ENCODE assay signal across 8 mouse cellular contexts in the genomic region with DNA sequence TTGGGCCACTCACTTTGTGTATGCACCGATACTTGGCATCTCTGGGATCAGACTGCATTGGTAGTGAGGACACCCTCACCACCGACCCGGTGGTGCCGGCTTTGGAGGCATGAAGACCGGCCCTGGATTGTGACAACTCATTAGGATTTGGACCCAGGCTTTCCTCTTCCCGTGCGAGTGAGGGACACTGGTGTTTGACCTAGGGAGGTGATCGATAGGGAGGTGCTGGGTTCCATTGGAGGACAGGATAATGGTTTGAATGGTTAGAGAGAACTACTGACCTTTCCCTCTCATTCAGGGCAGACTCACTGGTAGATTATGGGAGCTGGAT. TPM values are rescaled to one million over a fixed set of nuclear protein-coding genes. Genes with fewer than 3 reads are reported as not detected.
DNase-seq lines count a peak whose midpoint lies in the region; ATAC-seq and TF ChIP-seq lines count a peak whose summit lies in the region.

No protein-coding gene starts in this region.

- H3K27me3 ChIP-seq in spleen, adult 2 months (ENCODE audit: control insufficient read depth, insufficient read depth, low read length) = no peaks in the 10 kb centered on the region
- no peaks in the 10 kb centered on the region for H3K27me3 ChIP-seq in limb, embryonic 14.5 days (ENCODE audit: control insufficient read depth, insufficient read depth, low read length)
- no peaks in the 10 kb centered on the region for H3K27me3 ChIP-seq in stomach, embryonic 16.5 days (ENCODE audit: control insufficient read depth, insufficient read depth, low read length)

- H3K9me3 ChIP-seq in limb, embryonic 14.5 days (ENCODE audit: control insufficient read depth, low read length) = no peaks in the 10 kb centered on the region
- H3K9me3 ChIP-seq in stomach, embryonic 16.5 days (replicated peaks; ENCODE audit: control insufficient read depth, low read length) = no peaks in the 10 kb centered on the region

- H3K27ac ChIP-seq in spleen, adult 2 months (ENCODE audit: insufficient read depth, low read length) = peak overlapping the region; percentile 88
- peak overlapping the region; percentile 71 for H3K27ac ChIP-seq in limb, embryonic 14.5 days (replicated peaks; ENCODE audit: low read depth, low read length)
- H3K27ac ChIP-seq in stomach, embryonic 16.5 days (ENCODE audit: low read length) = peak overlapping the region; percentile 92

- TF ChIP-seq CTCF in spleen, adult 2 months (IDR thresholded peaks at IDR 0.05; ENCODE audit: extremely low read depth, insufficient read depth, insufficient read length, insufficient replicate concordance) = no peak

- peak overlapping the region; percentile 85 for H3K4me2 ChIP-seq in limb, embryonic 14.5 days (replicated peaks; ENCODE audit: low read depth, low read length, severe bottlenecking)
- peak overlapping the region; percentile 92 for H3K4me2 ChIP-seq in stomach, embryonic 16.5 days (ENCODE audit: low read depth, low read length)

- peaks cover 4% of the 10 kb centered on the region; the same call in 1 of the 2 replicates for H3K4me1 ChIP-seq in spleen, adult 2 months (ENCODE audit: control insufficient read depth, insufficient read depth, insufficient read length)
- H3K4me1 ChIP-seq in limb, embryonic 14.5 days (ENCODE audit: control insufficient read depth, insufficient read depth, low read length) = peaks cover 20% of the 10 kb centered on the region
- peaks cover 33% of the 10 kb centered on the region for H3K4me1 ChIP-seq in stomach, embryonic 16.5 days (ENCODE audit: control insufficient read depth, insufficient read depth, low read length)

- peak overlapping the region; percentile 87 for H3K9ac ChIP-seq in limb, embryonic 14.5 days (ENCODE audit: low read depth, low read length, severe bottlenecking)
- H3K9ac ChIP-seq in stomach, embryonic 16.5 days (ENCODE audit: low read length) = peak overlapping the region; percentile 94

- H3K4me3 ChIP-seq in spleen, adult 2 months (ENCODE audit: extremely low read depth, insufficient read depth, insufficient read length) = peak overlapping the region; percentile 88
- H3K4me3 ChIP-seq in limb, embryonic 14.5 days (replicated peaks; ENCODE audit: low read length) = peak overlapping the region; percentile 87
- peak overlapping the region; percentile 95 for H3K4me3 ChIP-seq in stomach, embryonic 16.5 days (replicated peaks; ENCODE audit: low read length)

- 0 out of 2 replicates have a peak, but pooled peaks cover 3% of the 10 kb centered on the region for H3K36me3 ChIP-seq in spleen, adult 2 months (ENCODE audit: control insufficient read depth, insufficient read depth, low read length)
- 0 out of 2 replicates have a peak, but pooled peaks cover 3% of the 10 kb centered on the region for H3K36me3 ChIP-seq in limb, embryonic 14.5 days (ENCODE audit: control insufficient read depth, insufficient read depth, low read length)
- no peaks in the 10 kb centered on the region for H3K36me3 ChIP-seq in stomach, embryonic 16.5 days (ENCODE audit: control insufficient read depth, insufficient read depth, low read length)

- ATAC-seq in limb, embryonic 14.5 days (ENCODE audit: low FRiP score, low read depth) = no peak
- ATAC-seq in stomach, embryonic 16.5 days (ENCODE audit: insufficient read depth, low FRiP score) = no peak

- DNase-seq in embryo, embryonic 10 days (ENCODE audit: low spot score) = peak; percentile 11
- DNase-seq in embryo, embryonic 9.5 days (ENCODE audit: extremely low spot score) = no peak
- no peak for DNase-seq in spleen, adult 2 months (ENCODE audit: low read depth in 1 of 2, low spot score in 2 of 2)
- no peak for DNase-seq in spleen, adult 18-20 months
- DNase-seq in limb, embryonic 14.5 days (ENCODE audit: low spot score) = no peak
- DNase-seq in cerebellum, adult 18-20 months = no peak
- no peak for DNase-seq in kidney, postnatal 10 days

- no peak for TF ChIP-seq POLR2A in spleen, adult 2 months (IDR thresholded peaks at IDR 0.05; ENCODE audit: low read depth, low read length)
- no peak for TF ChIP-seq POLR2A in limb, embryonic 14.5 days (IDR thresholded peaks at IDR 0.05; ENCODE audit: borderline replicate concordance, extremely low read depth, insufficient read depth, insufficient read length)

- WGBS in spleen, adult 2 months = 13% methylated on average over 8 of the region's 8 CpGs
- under 1% methylated on average over 8 of the region's 8 CpGs for WGBS in limb, embryonic 14.5 days
- WGBS in stomach, embryonic 16.5 days = under 1% methylated on average over 8 of the region's 8 CpGs

RNA-seq across cellular contexts. Expression of a gene that starts 0.6 kb away (rescaled TPM):
- polyA plus RNA-seq in spleen, adult 2 months (2012; rRNA removed) = 103 and 134 TPM in 2 replicates
- polyA plus RNA-seq in limb, embryonic 14.5 days (2012; rRNA removed) = 101 and 132 TPM in 2 replicates
- 87.7 and 92.7 TPM in 2 replicates for polyA plus RNA-seq in limb, embryonic 14.5 days (2014; fragmentation: Nextera tagmentation; extraction: Ambion mirVana)
- polyA plus RNA-seq in stomach, embryonic 16.5 days (2015; fragmentation: Nextera tagmentation; extraction: Ambion mirVana) = 81.1 and 87.7 TPM in 2 replicates

RNA-seq across cellular contexts. Expression of a gene that starts 6.5 kb away (rescaled TPM):
- 65.6 and 67.6 TPM in 2 replicates for polyA plus RNA-seq in spleen, adult 2 months (2012; rRNA removed)
- 32.5 and 42.3 TPM in 2 replicates for polyA plus RNA-seq in limb, embryonic 14.5 days (2012; rRNA removed)
- 42.0 and 44.3 TPM in 2 replicates for polyA plus RNA-seq in limb, embryonic 14.5 days (2014; fragmentation: Nextera tagmentation; extraction: Ambion mirVana)
- 31.5 and 36.3 TPM in 2 replicates for polyA plus RNA-seq in stomach, embryonic 16.5 days (2015; fragmentation: Nextera tagmentation; extraction: Ambion mirVana)

RNA-seq across cellular contexts. Expression of a gene that starts 51.4 kb away (rescaled TPM):
- polyA plus RNA-seq in spleen, adult 2 months (2012; rRNA removed) = not detected in 2 replicates
- polyA plus RNA-seq in limb, embryonic 14.5 days (2012; rRNA removed) = not detected in 2 replicates
- 0.37 and 0.70 TPM in 2 replicates for polyA plus RNA-seq in limb, embryonic 14.5 days (2014; fragmentation: Nextera tagmentation; extraction: Ambion mirVana)
- polyA plus RNA-seq in stomach, embryonic 16.5 days (2015; fragmentation: Nextera tagmentation; extraction: Ambion mirVana) = 0.27 and 0.47 TPM in 2 replicates

RNA-seq across cellular contexts. Expression of a gene that starts 51.9 kb away (rescaled TPM):
- 70.3 and 78.4 TPM in 2 replicates for polyA plus RNA-seq in spleen, adult 2 months (2012; rRNA removed)
- 127 and 140 TPM in 2 replicates for polyA plus RNA-seq in limb, embryonic 14.5 days (2012; rRNA removed)
- 172 and 178 TPM in 2 replicates for polyA plus RNA-seq in limb, embryonic 14.5 days (2014; fragmentation: Nextera tagmentation; extraction: Ambion mirVana)
- 125 and 136 TPM in 2 replicates for polyA plus RNA-seq in stomach, embryonic 16.5 days (2015; fragmentation: Nextera tagmentation; extraction: Ambion mirVana)
